8 mouse cellular contexts compared by ENCODE assay signal in genomic region chr6:115808196-115808487, GRCm38 (mm10). TPM values are rescaled to one million over a fixed set of nuclear protein-coding genes. Genes with fewer than 3 reads are reported as not detected.
DNase-seq lines count a peak whose midpoint lies in the region; ATAC-seq and TF ChIP-seq lines count a peak whose summit lies in the region.

No protein-coding gene starts in this region.

- ATAC-seq in heart, embryonic 14.5 days (ENCODE audit: insufficient number of reproducible peaks, insufficient read depth, low FRiP score, low read depth) = no peak
- ATAC-seq in G1E (ENCODE audit: extremely low read depth, insufficient number of reproducible peaks, low FRiP score, poor library complexity, severe bottlenecking) = no peak
- ATAC-seq in forebrain, embryonic 15.5 days (replicated peaks) = peak; percentile 38
- ATAC-seq in liver, postnatal 0 days = peak; percentile 24; the same call in 1 of the 2 replicates

- DNase-seq in heart, postnatal 14 days = no peak
- no peak for DNase-seq in G1E (ENCODE audit: low spot score)
- DNase-seq in liver, postnatal 0 days = no peak
- DNase-seq in urinary bladder, adult 2 months (ENCODE audit: low spot score) = no peak
- no peak for DNase-seq in adrenal gland, postnatal 14 days
- DNase-seq in left cerebral cortex, adult 18-20 months (ENCODE audit: low spot score in 2 of 2) = no peak

- WGBS in heart, embryonic 14.5 days = 0% methylated on average over 22 of the region's 22 CpGs
- WGBS in forebrain, embryonic 15.5 days = under 1% methylated on average over 22 of the region's 22 CpGs
- WGBS in liver, postnatal 0 days (ENCODE audit: insufficient replicate concordance) = under 1% methylated on average over 22 of the region's 22 CpGs

- no peak for TF ChIP-seq CTCF in G1E (IDR thresholded peaks at IDR 0.05; ENCODE audit: low read depth, low read length)
- TF ChIP-seq CTCF in liver, postnatal 0 days (IDR thresholded peaks at IDR 0.05; ENCODE audit: low read depth) = no peak

- H3K9me3 ChIP-seq in heart, embryonic 14.5 days (ENCODE audit: control insufficient read depth, low read length) = no peaks in the 10 kb centered on the region
- no peaks in the 10 kb centered on the region for H3K9me3 ChIP-seq in G1E (replicated peaks)
- no peaks in the 10 kb centered on the region for H3K9me3 ChIP-seq in forebrain, embryonic 15.5 days
- no peaks in the 10 kb centered on the region for H3K9me3 ChIP-seq in liver, postnatal 0 days (ENCODE audit: low read length)

- H3K9ac ChIP-seq in heart, embryonic 14.5 days (ENCODE audit: low read length) = peak overlapping the region; percentile 99
- peak overlapping the region; percentile 83 for H3K9ac ChIP-seq in forebrain, embryonic 15.5 days (replicated peaks)
- peak overlapping the region; percentile 98 for H3K9ac ChIP-seq in liver, postnatal 0 days (replicated peaks)

- TF ChIP-seq EP300 in liver, postnatal 0 days (IDR thresholded peaks at IDR 0.05; ENCODE audit: low read depth) = no peak

- H3K27ac ChIP-seq in heart, embryonic 14.5 days (replicated peaks in 1 of 2; ENCODE audit: control insufficient read depth in 1 of 2, insufficient read depth in 1 of 2, low read depth in 2 of 2, low read length in 2 of 2) = peak overlapping the region; percentile 92 to 94
- peak overlapping the region; percentile 97 for H3K27ac ChIP-seq in forebrain, embryonic 15.5 days (replicated peaks)
- H3K27ac ChIP-seq in liver, postnatal 0 days (ENCODE audit: low read depth) = peak overlapping the region; percentile 91

- peaks cover 12 to 20% of the 10 kb centered on the region in 2 experiments for H3K4me1 ChIP-seq in heart, embryonic 14.5 days (ENCODE audit: control insufficient read depth in 2 of 2, insufficient read depth in 2 of 2, low read length in 2 of 2)
- peaks cover 30% of the 10 kb centered on the region for H3K4me1 ChIP-seq in G1E (ENCODE audit: insufficient read depth, low read depth, low read length)
- peaks cover 23% of the 10 kb centered on the region for H3K4me1 ChIP-seq in forebrain, embryonic 15.5 days
- H3K4me1 ChIP-seq in liver, postnatal 0 days (ENCODE audit: insufficient read depth) = peaks cover 18% of the 10 kb centered on the region

- intact Hi-C loops in heart, postnatal 14 days (cut with DNase I) = loop anchor here (5.0 kb wide), 1 partner anchor 206 kb away; the partner anchor contains the start of gene Mkrn2

- no peaks in the 10 kb centered on the region for H3K27me3 ChIP-seq in heart, embryonic 14.5 days (ENCODE audit: control insufficient read depth, insufficient read depth, low read length)
- H3K27me3 ChIP-seq in G1E (ENCODE audit: insufficient read depth, low read length) = no peaks in the 10 kb centered on the region
- H3K27me3 ChIP-seq in forebrain, embryonic 15.5 days = no peaks in the 10 kb centered on the region
- no peaks in the 10 kb centered on the region for H3K27me3 ChIP-seq in liver, postnatal 0 days (ENCODE audit: insufficient read depth, low read length)

- peaks cover 45% of the 10 kb centered on the region for H3K36me3 ChIP-seq in heart, embryonic 14.5 days (ENCODE audit: control insufficient read depth, insufficient read depth, low read length)
- H3K36me3 ChIP-seq in G1E (replicated peaks) = peaks cover 72% of the 10 kb centered on the region
- H3K36me3 ChIP-seq in forebrain, embryonic 15.5 days = peaks cover 31% of the 10 kb centered on the region
- H3K36me3 ChIP-seq in liver, postnatal 0 days (replicated peaks; ENCODE audit: insufficient read depth, low read length) = peaks cover 28% of the 10 kb centered on the region

- peak overlapping the region; percentile 83 for H3K4me2 ChIP-seq in heart, embryonic 14.5 days (ENCODE audit: low read length)
- peak overlapping the region; percentile 71 for H3K4me2 ChIP-seq in forebrain, embryonic 15.5 days (replicated peaks)
- peak overlapping the region; percentile 73 for H3K4me2 ChIP-seq in liver, postnatal 0 days (ENCODE audit: low read depth, low read length)

- peak overlapping the region; percentile 92 to 98 for H3K4me3 ChIP-seq in heart, embryonic 14.5 days (ENCODE audit: control insufficient read depth in 1 of 2, insufficient read depth in 1 of 2, low read depth in 1 of 2, low read length in 2 of 2)
- H3K4me3 ChIP-seq in G1E (ENCODE audit: low read depth, low read length) = peak overlapping the region; percentile 95
- peak overlapping the region; percentile 66 for H3K4me3 ChIP-seq in forebrain, embryonic 15.5 days
- peak overlapping the region; percentile 91 for H3K4me3 ChIP-seq in liver, postnatal 0 days (ENCODE audit: low read depth, low read length)

RNA-seq across cellular contexts. Expression of gene Rpl32, which starts 0.4 kb away (rescaled TPM):
- polyA plus RNA-seq in heart, embryonic 14.5 days (2014; fragmentation: Nextera tagmentation; extraction: Ambion mirVana) = 1,410 and 1,566 TPM in 2 replicates
- total RNA-seq in heart, postnatal 14 days (2021) = 100 to 1,000 TPM; 618 to 675 TPM
- total RNA-seq in G1E (2014; fragmentation: Nextera tagmentation) = 3,038 and 3,130 TPM in 2 replicates
- 5,749 and 6,102 TPM in 2 replicates for total RNA-seq in G1E (2017)
- 432 and 478 TPM in 2 replicates for polyA plus RNA-seq in G1E (2012)
- 1,339 and 1,342 TPM in 2 replicates for polyA plus RNA-seq in forebrain, embryonic 15.5 days (2015; fragmentation: Nextera tagmentation; extraction: Ambion mirVana)
- 1,354 and 1,414 TPM in 2 replicates for polyA plus RNA-seq in liver, postnatal 0 days (2015; fragmentation: Nextera tagmentation; extraction: Ambion mirVana)
- polyA plus RNA-seq in urinary bladder, adult 2 months (2012; rRNA removed) = 2,458 and 3,073 TPM in 2 replicates
- total RNA-seq in adrenal gland, postnatal 14 days (2021) = 1,105 and 1,295 TPM in 2 replicates
- 100 to 1,000 TPM; 512 to 513 TPM for total RNA-seq in left cerebral cortex, adult 18-20 months (2021)

RNA-seq across cellular contexts. Expression of gene Efcab12, which starts 30.1 kb away (rescaled TPM):
- 0.42 and 0.47 TPM in 2 replicates for polyA plus RNA-seq in heart, embryonic 14.5 days (2014; fragmentation: Nextera tagmentation; extraction: Ambion mirVana)
- total RNA-seq in heart, postnatal 14 days (2021) = under 1 TPM; 0.56 to 0.76 TPM
- total RNA-seq in G1E (2014; fragmentation: Nextera tagmentation) = 0.90 TPM in 1 of 2 replicates, not detected in the other
- 0.06 and 0.27 TPM in 2 replicates for total RNA-seq in G1E (2017)
- polyA plus RNA-seq in G1E (2012) = not detected in 2 replicates
- 1.8 and 2.0 TPM in 2 replicates for polyA plus RNA-seq in forebrain, embryonic 15.5 days (2015; fragmentation: Nextera tagmentation; extraction: Ambion mirVana)
- 0.11 TPM in 1 of 2 replicates, not detected in the other for polyA plus RNA-seq in liver, postnatal 0 days (2015; fragmentation: Nextera tagmentation; extraction: Ambion mirVana)
- 0.56 and 0.74 TPM in 2 replicates for polyA plus RNA-seq in urinary bladder, adult 2 months (2012; rRNA removed)
- total RNA-seq in adrenal gland, postnatal 14 days (2021) = 0.64 and 0.70 TPM in 2 replicates
- total RNA-seq in left cerebral cortex, adult 18-20 months (2021) = 1 to 10 TPM; 4.9 to 5.5 TPM

RNA-seq across cellular contexts. Expression of gene Cand2, which starts 33.8 kb away (rescaled TPM):
- 46.9 and 48.3 TPM in 2 replicates for polyA plus RNA-seq in heart, embryonic 14.5 days (2014; fragmentation: Nextera tagmentation; extraction: Ambion mirVana)
- 10 to 100 TPM; 64.5 to 71.6 TPM for total RNA-seq in heart, postnatal 14 days (2021)
- total RNA-seq in G1E (2014; fragmentation: Nextera tagmentation) = 6.5 and 7.1 TPM in 2 replicates
- total RNA-seq in G1E (2017) = 1.6 and 1.8 TPM in 2 replicates
- polyA plus RNA-seq in G1E (2012) = 6.1 and 7.1 TPM in 2 replicates
- polyA plus RNA-seq in forebrain, embryonic 15.5 days (2015; fragmentation: Nextera tagmentation; extraction: Ambion mirVana) = 17.1 and 19.5 TPM in 2 replicates
- polyA plus RNA-seq in liver, postnatal 0 days (2015; fragmentation: Nextera tagmentation; extraction: Ambion mirVana) = 0.59 and 0.61 TPM in 2 replicates
- 6.5 and 7.0 TPM in 2 replicates for polyA plus RNA-seq in urinary bladder, adult 2 months (2012; rRNA removed)
- 8.7 and 9.1 TPM in 2 replicates for total RNA-seq in adrenal gland, postnatal 14 days (2021)
- 1 to 10 TPM; 2.0 to 2.4 TPM for total RNA-seq in left cerebral cortex, adult 18-20 months (2021)

RNA-seq across cellular contexts. Expression of gene Mbd4, which starts 45.0 kb away (rescaled TPM):
- polyA plus RNA-seq in heart, embryonic 14.5 days (2014; fragmentation: Nextera tagmentation; extraction: Ambion mirVana) = 7.6 and 9.6 TPM in 2 replicates
- total RNA-seq in heart, postnatal 14 days (2021) = 1 to 10 TPM; 1.7 to 2.1 TPM
- total RNA-seq in G1E (2014; fragmentation: Nextera tagmentation) (16.0 and 20.1 TPM in 2 replicates), G1E (2017) (20.8 and 25.8 TPM in 2 replicates)
- polyA plus RNA-seq in G1E (2012) = 1.6 and 1.7 TPM in 2 replicates
- polyA plus RNA-seq in forebrain, embryonic 15.5 days (2015; fragmentation: Nextera tagmentation; extraction: Ambion mirVana) = 15.5 and 16.3 TPM in 2 replicates
- 4.1 and 4.6 TPM in 2 replicates for polyA plus RNA-seq in liver, postnatal 0 days (2015; fragmentation: Nextera tagmentation; extraction: Ambion mirVana)
- polyA plus RNA-seq in urinary bladder, adult 2 months (2012; rRNA removed) = 4.4 and 5.0 TPM in 2 replicates
- total RNA-seq in adrenal gland, postnatal 14 days (2021) = 4.1 and 4.6 TPM in 2 replicates
- 1 to 10 TPM; 9.5 to 9.9 TPM for total RNA-seq in left cerebral cortex, adult 18-20 months (2021)

RNA-seq across cellular contexts. Expression of gene Ift122, which starts 45.1 kb away (rescaled TPM):
- polyA plus RNA-seq in heart, embryonic 14.5 days (2014; fragmentation: Nextera tagmentation; extraction: Ambion mirVana) = 22.6 and 23.6 TPM in 2 replicates
- total RNA-seq in heart, postnatal 14 days (2021) = 10 to 100 TPM; 13.2 to 18.6 TPM
- total RNA-seq in G1E (2014; fragmentation: Nextera tagmentation) (4.7 and 4.9 TPM in 2 replicates), G1E (2017) (5.1 and 5.3 TPM in 2 replicates)
- polyA plus RNA-seq in G1E (2012) = 0.42 and 0.65 TPM in 2 replicates
- 28.2 and 29.4 TPM in 2 replicates for polyA plus RNA-seq in forebrain, embryonic 15.5 days (2015; fragmentation: Nextera tagmentation; extraction: Ambion mirVana)
- 1.2 and 1.6 TPM in 2 replicates for polyA plus RNA-seq in liver, postnatal 0 days (2015; fragmentation: Nextera tagmentation; extraction: Ambion mirVana)
- 12.8 and 13.7 TPM in 2 replicates for polyA plus RNA-seq in urinary bladder, adult 2 months (2012; rRNA removed)
- total RNA-seq in adrenal gland, postnatal 14 days (2021) = 15.4 and 16.5 TPM in 2 replicates
- total RNA-seq in left cerebral cortex, adult 18-20 months (2021) = 10 to 100 TPM; 28.7 to 30.3 TPM

Comparison
In these comparisons a context has a peak if more than half of its experiments do, and no peak if none do; other contexts are left out.
1. ATAC-seq: peak in forebrain, embryonic 15.5 days (single experiment) and liver, postnatal 0 days (single experiment); none in heart, embryonic 14.5 days (single experiment) and G1E (single experiment).
2. Peak in every context shown above with its lines, with median percentiles within 50 percentile points of each other: H3K27ac ChIP-seq, H3K4me2 ChIP-seq, H3K4me3 ChIP-seq and H3K9ac ChIP-seq.